Mouse (Mus musculus) fibroblast of lung, adult 2 months (primary cell): ENCODE measurements at regions not wholly inside any gene's neighbourhood (a gene's known extent, or its start where the extent isn't known, plus 50 kb on each side); places are given as distances from the start of the nearest gene placed in this dataset.

Experiments used
- DNase-seq: peaks from one replicate; pipeline ENCODE4 v3.0.0-alpha.2; 2011; ENCODE audit warnings: low read depth

- peak; percentile 62 for DNase-seq
These were observed 844.7 kb upstream of the Car8 start for GRCm38 (mm10) chr4:9083526-9083925.

DNA sequence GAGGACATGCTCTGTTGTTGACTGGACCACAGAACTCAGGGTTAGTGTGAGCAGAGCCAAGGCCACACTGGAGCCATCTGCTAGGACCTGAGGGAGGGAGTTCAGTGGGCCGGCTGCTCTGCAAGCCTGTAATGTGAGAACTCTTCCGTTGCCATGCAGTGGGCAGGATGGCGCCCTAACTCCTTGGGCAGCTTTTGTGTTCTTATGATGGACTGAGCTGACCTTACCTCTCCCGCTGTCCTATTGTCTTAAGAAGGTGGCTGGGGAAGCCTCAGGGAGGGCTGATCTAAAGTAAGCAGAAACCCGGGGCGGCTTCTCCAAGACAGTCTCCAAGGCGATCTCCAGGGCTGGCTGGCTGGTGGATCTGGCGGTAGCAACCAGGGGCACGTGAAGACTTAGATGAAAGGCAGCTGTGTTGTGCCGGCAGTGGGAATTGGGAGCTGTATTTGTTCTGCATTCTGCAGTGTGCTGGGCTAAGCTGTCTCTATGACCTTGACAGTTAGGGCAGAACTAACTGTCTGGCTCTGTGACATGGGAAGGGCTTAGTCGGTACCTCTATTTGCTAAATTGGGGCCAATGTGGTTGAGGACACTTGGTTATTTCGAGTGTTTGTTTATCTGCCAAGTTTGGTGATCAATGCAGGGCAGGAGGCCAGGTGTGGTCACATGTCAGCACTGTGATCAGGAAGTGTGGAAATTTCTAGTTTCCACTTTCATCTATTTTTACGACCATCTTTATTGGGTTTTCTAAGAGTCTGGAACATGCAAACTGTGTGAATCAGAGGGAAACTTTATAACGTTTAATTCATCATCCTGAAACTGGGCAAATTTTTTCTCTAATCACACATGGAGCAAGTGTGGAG, 843.1 kb upstream of the Car8 start:
- DNase-seq: peak; percentile 41

- DNase-seq: no peak
These were observed 842.1 kb upstream of the Car8 start for GRCm38 (mm10) chr4:9080821-9081493.

- no peak for DNase-seq
These were observed 841.0 kb upstream of the Car8 start for GRCm38 (mm10) chr4:9079828-9080245.

DNA sequence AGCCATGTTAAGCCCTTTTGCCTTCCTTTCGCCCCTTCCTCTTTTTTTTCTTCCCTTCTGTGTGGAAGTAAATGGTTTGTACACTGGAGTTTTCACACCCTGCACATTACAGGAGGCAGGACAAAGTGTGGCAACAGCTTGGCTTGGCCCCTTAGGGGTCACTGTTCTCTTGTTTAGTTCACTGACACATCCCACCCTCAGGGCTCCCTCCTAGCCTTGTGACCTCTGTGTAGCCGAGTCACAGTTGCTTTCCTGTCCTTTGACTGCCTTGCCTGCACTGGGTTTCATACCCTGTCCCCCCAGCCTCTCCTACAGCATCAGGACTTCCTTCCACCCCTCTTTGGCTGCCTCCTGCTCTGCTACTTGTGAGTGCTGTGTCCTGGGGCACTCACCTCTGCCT, 835.6 kb upstream of the Car8 start:
- no peak for DNase-seq

DNA sequence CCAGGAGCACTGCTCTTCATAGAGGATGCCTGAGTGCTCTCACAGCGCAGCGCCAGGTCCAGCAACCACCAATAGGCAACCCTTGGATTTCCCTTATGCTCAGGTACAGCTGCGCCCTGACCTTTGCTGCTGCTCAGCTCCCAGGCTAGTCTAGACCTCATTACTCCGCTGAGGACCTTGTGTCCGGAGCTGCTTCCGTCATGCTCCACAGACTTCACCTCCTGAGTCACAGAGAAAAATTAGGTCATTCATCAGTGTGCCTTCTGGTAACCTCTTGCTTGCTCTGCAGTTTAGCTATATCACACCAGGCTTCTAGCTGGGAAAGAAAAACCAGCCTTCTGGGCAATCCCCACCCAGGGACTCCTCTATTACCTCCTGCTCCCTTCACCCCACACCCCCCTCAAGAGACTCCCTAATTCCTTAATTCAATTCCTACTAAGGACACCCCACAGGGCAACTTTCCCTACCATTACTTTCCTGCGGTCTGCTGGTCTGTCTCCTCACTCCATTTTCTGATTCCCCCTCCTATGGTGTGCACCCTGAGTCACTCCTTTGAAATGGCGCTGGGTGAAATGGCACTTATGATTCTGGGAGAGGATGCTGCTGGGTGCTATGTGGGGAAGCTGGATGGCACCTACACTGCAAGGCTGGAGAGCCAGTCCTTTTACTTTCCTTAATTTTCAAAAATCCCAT, 835.0 kb upstream of the Car8 start:
- DNase-seq: no peak

DNA sequence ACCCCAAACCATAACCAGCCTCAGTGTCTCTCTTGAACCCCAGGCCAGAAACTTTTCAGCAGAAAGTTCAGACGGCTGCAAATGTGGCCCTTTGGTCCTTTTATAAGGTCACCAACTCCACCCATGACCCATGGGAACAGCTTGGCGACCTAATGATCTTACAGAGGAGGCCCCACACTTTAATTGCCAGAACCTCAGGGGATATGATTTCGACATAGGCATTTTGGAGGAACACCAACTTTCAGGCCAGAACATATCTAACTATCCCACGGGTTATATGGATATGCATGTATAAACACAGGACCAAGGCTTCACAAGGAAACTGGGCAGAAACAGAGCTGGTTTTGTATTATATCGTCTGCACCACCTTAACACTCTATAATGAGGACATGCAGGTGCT, 833.5 kb upstream of the Car8 start:
- no peak for DNase-seq

DNA sequence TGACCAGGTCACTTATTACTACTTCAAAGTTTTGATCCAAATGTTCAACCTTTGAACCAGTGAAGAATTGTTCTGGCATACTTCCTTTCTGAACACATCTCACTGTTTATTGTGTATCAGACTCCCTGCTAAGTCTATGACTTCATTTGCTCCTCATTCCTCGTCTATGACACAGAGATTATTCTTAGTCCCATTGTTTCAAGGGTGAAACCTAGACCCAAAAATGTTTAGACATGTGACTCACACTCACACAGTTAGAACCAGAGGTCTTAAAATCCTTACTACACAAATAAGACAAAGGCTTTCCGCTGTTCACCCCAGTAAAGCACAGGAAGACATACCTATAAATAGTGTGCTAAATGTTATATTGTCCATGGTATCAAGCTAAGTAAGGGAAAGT, 829.0 kb upstream of the Car8 start:
- DNase-seq: peak; percentile 22

- no peak for DNase-seq
These were observed 827.4 kb upstream of the Car8 start for GRCm38 (mm10) chr4:9065981-9066815.

DNA sequence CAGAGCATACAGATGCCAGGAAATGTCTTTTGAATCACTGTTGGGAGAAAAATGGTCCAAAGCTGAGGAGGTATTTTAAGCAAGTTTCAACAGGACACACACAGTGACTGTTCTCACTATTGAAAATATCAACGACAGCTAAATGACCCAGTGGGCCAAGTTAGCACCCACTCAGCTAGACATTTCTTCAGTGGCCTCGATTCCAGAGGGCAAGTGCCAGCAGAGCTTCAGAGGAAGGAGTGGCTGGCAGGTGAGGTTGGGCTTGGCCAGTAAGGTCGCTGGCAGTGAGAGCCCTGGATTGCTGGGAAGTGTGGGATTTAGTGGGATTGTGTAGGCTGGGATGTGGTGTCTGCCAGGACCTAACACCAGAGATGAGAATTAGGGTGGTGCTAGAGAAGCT, 823.1 kb upstream of the Car8 start:
- DNase-seq: no peak

DNA sequence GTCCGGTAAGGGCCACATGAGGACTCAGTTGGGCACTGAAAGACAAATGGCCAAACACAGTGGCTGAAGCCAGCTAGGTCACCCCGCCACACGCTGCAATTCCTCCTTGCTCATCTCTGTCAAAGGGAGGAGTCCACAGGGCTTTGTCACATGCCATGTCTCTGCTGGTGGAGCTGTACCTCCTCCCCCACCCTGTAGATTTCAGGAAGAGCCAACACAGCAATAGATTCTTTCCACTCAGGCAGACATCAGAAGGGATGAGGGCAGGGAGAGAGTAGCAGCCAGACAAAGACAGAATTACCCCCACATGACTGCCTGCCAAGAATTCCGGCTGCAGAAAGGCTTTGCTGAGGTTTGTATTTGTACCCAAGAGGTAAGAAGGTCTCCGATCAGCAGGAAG, 821.4 kb upstream of the Car8 start:
- no peak for DNase-seq

- no peak for DNase-seq
These were observed 818.8 kb upstream of the Car8 start for GRCm38 (mm10) chr4:9057676-9058075.

- no peak for DNase-seq
These were observed 818.3 kb upstream of the Car8 start for GRCm38 (mm10) chr4:9057113-9057512.

GRCm38 (mm10) chr4:9055876-9056275, 817.0 kb upstream of the Car8 start:
- DNase-seq: no peak

DNA sequence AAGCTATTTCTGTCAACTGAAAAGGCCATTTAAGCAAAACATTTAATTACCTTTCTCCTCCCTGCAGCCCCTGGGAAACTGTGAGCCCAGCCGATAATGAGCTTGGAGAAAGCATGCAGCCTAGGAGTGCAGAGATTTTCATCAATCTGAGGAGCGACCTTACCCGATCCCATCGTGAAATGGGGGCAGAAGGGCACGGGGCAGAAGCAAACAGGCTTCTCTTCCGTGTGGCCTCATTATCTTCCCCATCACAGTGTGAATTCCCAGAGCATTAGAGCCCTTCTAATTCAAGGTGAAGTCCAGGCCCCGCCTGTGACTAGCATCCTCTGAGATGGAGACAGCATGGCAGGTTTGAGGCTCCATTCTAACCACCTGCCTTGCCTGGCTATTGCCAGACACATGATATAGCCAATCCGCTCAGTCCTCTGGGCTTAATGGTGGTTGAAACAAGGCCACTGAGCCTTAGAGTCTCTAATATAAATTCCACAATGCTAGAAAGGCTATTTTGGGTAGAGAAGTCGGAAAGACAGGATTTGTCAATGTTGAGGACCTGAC, 816.5 kb upstream of the Car8 start:
- DNase-seq: no peak

DNA sequence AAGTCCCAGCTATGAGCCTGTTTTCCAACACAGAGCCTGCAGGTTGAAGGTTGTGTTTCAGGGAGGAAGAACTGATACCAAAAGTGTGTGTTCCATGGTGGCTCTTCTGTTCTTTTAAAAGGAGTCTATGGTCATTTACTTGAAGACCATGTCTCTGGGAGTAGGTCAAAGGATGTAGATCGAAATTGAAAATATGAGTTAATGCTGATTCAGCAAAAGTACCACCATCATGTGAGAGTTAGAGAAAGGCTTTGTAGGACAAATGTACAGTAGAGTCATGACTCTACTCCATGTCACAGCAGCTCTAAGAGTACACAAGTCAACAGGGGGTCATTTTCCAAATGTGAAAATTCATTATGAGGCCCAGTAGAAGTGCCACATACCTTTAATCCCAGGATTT, 810.0 kb upstream of the Car8 start:
- DNase-seq: no peak

DNA sequence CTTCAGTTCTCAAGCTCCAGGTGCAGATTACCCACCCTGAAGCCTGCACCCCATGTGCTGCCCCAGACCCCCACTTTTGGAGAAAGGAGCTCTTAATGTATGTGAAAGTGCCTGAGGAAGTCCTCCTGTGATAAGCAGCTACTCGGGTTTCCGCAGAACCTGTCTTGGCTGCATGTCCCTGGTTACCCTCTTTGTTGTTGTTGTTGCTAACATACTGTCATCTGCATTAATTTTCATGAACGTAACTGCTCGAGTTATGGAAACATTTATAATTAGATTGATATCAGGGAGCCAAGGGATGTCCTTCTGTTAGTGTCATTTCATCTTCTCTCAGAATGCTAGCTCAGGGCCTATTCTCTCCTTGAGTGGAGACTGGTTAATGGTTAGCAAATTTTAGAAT, 808.3 kb upstream of the Car8 start:
- DNase-seq: no peak

- no peak for DNase-seq
These were observed 807.6 kb upstream of the Car8 start for GRCm38 (mm10) chr4:9046436-9046835.

- DNase-seq: no peak
These were observed 807.2 kb upstream of the Car8 start for GRCm38 (mm10) chr4:9046030-9046429.

GRCm38 (mm10) chr4:9036005-9036404, 797.2 kb upstream of the Car8 start:
- no peak for DNase-seq

DNA sequence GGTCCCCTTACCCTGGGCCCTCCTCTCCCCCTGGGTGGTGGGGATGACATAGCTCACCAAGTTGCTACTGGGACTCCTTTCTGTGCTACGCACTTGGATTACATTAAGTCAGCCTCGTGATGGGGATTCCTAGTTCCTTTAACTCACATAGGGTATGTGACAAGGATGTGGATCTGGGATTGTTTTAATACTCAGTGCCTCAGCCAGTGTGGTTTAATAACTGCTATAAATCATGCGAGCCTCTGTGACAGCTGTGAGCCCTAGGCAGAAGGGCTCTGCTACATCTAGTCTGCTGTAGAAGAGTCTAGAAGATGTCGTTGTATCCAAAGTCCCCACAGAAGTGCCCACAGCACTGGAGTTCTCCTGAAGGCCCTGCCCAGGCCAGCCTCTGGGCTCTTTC, 796.5 kb upstream of the Car8 start:
- DNase-seq: no peak

- no peak for DNase-seq
These were observed 795.4 kb upstream of the Car8 start for GRCm38 (mm10) chr4:9034280-9034679.
